Mouse (Mus musculus) v-Abl transformed pro-B cells (cell line): Measurements from ENCODE around the gene Bak1.

Experiments used
- in situ Hi-C, 2 experiments: fragments of 400-800 bp; cut with MboI; formaldehyde crosslinking; loops; one replicate each; pipeline ENCODE4 v1.15.1; 2025; ENCODE audit not compliant: unreplicated experiment in 2 of 2

The Bak1 gene

DNA sequence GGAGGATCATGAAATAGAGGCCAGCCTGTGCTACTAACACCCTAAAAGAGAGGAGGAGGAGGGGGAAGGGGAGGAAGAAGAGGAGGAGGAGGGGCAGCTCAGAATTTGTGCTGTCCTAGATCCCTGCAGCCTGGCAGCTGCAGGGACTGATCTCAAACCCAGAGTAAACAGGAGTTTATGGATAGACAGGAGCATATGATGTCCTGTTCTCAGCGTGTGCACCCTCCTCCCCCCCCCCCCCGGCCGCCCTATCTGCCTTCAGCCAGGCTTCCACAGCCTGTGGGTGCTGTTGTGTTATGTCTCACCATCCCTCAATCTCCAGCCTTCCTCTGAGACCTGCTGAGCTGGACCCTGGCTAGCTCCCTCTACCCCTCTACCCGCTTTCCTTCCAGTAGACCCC, at the start of gene Bak1:
Gene Bak1, minus strand, starts transcription at position 101 of the 400 bp plus-strand sequence.
- in situ Hi-C loops: loop anchor here in 1 of 2 experiments (25.0 kb wide), 1 partner anchor 1483 kb away; the partner anchor contains the start of gene Fkbp5

GRCm38 (mm10) chr17:27078499-27078898, 49.7 kb upstream of the Bak1 start:
- in situ Hi-C loops: no loop called here

- in situ Hi-C loops: no loop called here
Observed at GRCm38 (mm10) chr17:27077920-27078319, 49.1 kb upstream of the Bak1 start.

DNA sequence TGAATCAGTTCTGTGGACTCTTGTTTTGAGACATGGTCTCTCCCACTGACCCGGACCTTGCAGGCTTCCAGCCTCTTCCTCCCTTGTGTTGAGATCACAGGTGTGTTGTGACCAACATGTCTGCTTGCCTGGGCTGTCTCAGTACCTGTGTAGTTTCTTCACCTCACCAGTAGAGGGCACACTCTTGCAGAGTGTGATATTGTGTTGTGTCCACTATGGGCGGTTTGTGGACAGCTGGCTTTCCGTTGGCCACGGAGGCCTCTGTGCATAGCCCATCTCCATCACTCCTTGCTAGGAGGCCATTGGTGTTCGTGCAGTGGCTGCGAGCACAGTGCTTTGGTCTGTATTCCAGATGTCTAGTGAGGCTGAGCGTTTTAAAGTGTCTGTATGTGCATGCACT, 48.3 kb upstream of the Bak1 start:
- in situ Hi-C loops: no loop called here

GRCm38 (mm10) chr17:27074849-27075745, 46.3 kb upstream of the Bak1 start:
- in situ Hi-C loops: no loop called here

DNA sequence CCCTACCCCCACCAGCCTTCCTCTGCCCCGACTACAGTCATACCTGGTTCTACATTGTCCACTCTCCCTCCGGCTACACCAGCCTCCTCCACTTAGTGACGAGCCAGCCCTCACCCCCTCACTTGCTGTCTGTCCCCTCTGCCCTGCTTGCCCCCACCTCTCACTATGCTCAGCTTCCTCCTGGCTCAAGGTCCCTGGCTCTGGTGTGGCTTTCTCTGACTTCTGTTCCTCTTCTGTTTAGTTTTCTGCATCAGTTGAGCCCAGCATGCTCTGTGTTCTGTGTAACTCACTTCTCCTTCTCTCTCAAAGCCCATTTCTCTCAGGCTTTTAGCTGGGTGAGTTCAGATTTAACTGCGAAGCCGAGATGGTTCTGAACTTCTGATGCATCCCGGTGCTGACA, 45.4 kb upstream of the Bak1 start:
- in situ Hi-C loops: no loop called here

GRCm38 (mm10) chr17:27073778-27074177, 45.0 kb upstream of the Bak1 start:
- in situ Hi-C loops: no loop called here

DNA sequence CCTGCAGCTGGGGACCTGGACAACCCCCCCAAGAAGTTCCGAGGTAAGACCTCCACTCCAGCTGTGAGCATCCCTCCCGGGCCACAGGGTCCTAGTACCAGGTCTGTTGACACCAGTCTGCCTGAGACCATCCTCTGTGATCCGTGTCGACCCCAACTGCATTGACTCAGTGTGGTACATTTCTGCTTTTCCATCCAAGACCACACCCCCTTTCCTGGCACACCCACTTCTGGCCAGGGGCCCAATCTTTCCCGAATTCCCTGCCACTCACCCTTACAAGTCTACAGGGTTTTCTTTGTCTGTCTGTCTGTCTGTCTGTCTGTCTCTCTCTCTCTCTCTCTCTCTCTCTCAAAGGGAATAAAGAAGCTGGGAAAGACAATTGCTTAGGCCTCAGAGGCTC, 44.3 kb upstream of the Bak1 start:
- in situ Hi-C loops: no loop called here

GRCm38 (mm10) chr17:27072363-27072762, 43.6 kb upstream of the Bak1 start:
- in situ Hi-C loops: no loop called here

- in situ Hi-C loops: no loop called here
Observed at GRCm38 (mm10) chr17:27071630-27072029, 42.8 kb upstream of the Bak1 start.

GRCm38 (mm10) chr17:27070913-27071312, 42.1 kb upstream of the Bak1 start:
- in situ Hi-C loops: no loop called here

DNA sequence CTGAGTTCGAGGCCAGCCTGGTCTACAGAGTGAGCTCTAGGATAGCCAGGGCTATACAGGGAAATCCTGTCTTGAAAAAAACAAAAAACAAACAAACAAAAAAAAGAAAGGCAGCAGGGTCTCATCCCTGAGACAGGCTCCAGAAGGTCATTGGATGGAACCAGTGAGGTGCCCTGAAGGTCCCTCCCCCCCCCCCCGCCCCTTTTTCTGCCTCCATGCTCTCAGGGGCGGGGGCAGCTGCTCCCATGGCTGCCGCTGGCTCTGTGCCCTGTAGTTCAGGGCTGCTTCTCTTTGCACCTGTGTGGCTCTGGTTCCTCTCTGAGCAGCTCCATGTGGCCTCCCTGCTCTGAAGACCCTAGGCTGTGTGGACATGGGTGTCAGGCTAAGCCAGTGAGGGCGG, 40.3 kb upstream of the Bak1 start:
- in situ Hi-C loops: no loop called here

DNA sequence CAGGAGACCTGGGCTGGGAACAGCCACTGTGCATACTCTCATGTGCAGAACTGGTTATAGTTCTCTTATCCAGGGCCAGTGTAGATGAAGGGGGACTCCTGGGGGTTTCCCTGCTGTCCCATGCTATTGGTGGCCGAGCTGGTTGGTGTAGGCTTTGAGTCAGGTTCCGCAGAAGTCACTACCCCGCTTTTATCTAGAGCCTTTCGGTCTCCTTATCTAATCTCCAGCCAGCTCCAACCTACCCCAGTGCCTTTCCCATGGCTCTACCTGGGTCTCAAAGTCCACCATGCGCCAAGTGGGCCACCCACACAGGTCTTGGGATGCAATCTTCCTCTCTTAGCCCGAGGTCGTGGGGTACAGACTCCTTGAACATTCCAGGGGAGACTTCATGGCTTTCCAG, 37.3 kb upstream of the Bak1 start:
- in situ Hi-C loops: no loop called here

- in situ Hi-C loops: no loop called here
Observed at GRCm38 (mm10) chr17:27064195-27064594, 35.4 kb upstream of the Bak1 start.

GRCm38 (mm10) chr17:27063717-27064116, 34.9 kb upstream of the Bak1 start:
- in situ Hi-C loops: no loop called here

DNA sequence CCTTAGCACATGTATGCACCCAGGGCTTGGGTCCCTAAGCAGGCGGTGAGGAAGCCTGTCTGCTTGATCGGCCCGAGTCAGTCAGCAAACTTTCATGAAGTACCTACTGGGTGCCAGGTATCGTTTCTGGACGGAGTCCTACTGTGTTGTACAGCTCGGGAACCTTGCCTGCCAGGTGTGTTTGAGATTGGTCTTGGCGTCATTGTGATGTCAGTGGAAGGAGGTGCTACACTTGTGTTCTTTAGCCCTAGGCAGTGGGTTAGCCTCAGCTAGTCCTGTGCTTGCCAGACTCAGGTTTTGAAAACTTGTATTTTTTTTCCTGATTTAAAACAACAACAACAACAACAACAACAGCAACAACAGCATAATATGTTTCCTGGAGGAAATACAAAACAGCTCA, 33.9 kb upstream of the Bak1 start:
- in situ Hi-C loops: no loop called here

DNA sequence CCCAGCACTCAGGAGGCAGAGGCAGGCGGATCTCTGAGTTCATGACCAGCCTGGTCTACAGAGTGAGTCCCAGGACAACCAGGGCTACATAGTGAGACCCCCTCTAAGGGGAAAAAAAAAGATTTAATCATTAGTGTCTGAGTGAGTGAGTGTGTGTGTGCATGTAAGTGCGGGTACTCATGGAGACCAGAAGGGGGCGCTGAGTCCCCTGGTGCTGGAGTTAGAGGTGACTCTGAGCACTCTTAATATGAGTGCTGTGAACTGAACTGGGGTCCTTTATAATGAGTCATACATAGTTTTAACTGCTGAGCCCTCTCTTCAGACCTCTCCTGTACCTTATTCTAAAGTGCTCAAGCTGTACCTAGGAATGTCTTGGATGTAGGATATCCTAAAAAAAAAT, 32.9 kb upstream of the Bak1 start:
- in situ Hi-C loops: no loop called here

GRCm38 (mm10) chr17:27060698-27061097, 31.9 kb upstream of the Bak1 start:
- in situ Hi-C loops: no loop called here

DNA sequence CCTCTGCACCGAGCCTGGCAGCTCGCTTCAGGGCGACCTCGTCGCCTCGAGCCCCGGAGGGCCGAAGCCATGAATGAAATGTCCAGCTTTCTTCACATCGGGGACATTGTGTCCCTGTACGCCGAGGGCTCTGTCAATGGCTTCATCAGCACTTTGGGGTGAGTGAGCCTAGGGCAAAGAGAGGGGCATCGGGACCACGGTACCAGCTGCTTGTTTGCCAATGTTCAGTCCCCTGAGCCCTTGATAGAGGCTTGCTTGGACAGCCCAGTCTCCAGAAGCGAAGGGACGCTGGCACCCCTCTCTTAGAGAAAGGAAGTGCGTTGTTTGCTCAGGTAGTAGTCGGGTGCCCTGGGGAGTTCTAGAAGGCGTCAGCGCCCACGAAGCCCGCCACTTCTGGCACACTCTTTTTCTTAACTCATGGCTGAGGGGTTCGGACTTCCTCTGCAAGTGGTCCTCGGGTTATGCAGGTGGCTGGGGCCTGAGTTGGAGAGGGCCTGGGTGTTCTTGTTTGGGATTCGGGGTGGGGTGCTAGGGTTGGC, 28.8 kb upstream of the Bak1 start:
- in situ Hi-C loops: no loop called here

GRCm38 (mm10) chr17:27056812-27057516, 28.2 kb upstream of the Bak1 start, which contains the start of gene Itpr3:
Gene Itpr3, plus strand, starts transcription at chr17:27057304.
- in situ Hi-C loops: no loop called here

GRCm38 (mm10) chr17:27056170-27056569, 27.4 kb upstream of the Bak1 start:
- in situ Hi-C loops: no loop called here
